Mouse (Mus musculus) gastrocnemius, adult 8-10 months (tissue): ENCODE data around the gene Pon1. TPM values are rescaled to one million over a fixed set of nuclear protein-coding genes. Genes with fewer than 3 reads are reported as not detected.

ENCODE experiments used
- DNase-seq, 2 experiments: peaks; one replicate each; pipeline ENCODE4 v3.0.0; 2022; ENCODE audit warnings: low spot score in 2 of 2
- total RNA-seq, 4 experiments: library from RNA; stranded (reverse); gene quantifications; 2 replicates each; pipeline ENCODE4 v1.2.4; 2022

Pon1 gene
- total RNA-seq, 4 experiments from 2014 or later = 0.38 to 0.51 TPM; not detected in 2

GRCm38 (mm10) chr6:5177967-5178891 lies 15.5 kb downstream of the Pon1 start:
- DNase-seq = no peak

- DNase-seq = no peak
Observed at GRCm38 (mm10) chr6:5174179-5174812, 19.4 kb downstream of the Pon1 start.

GRCm38 (mm10) chr6:5172571-5172970 lies 21.2 kb downstream of the Pon1 start:
- no peak for DNase-seq

GRCm38 (mm10) chr6:5171418-5171817 lies 22.3 kb downstream of the Pon1 start:
- DNase-seq = no peak

GRCm38 (mm10) chr6:5168158-5168557 lies 25.6 kb downstream of the Pon1 start:
- DNase-seq = no peak

- DNase-seq = no peak
Observed at GRCm38 (mm10) chr6:5167051-5167677, 26.6 kb downstream of the Pon1 start.

GRCm38 (mm10) chr6:5164855-5165254 lies 28.9 kb downstream of the Pon1 start:
- DNase-seq = no peak

GRCm38 (mm10) chr6:5163507-5164144 lies 30.1 kb downstream of the Pon1 start:
- DNase-seq = no peak

- no peak for DNase-seq
Observed at GRCm38 (mm10) chr6:5162052-5162451, 31.7 kb downstream of the Pon1 start.

- no peak for DNase-seq
Observed at GRCm38 (mm10) chr6:5159385-5159791, 34.4 kb downstream of the Pon1 start.

- DNase-seq = no peak
Observed at GRCm38 (mm10) chr6:5156541-5157425, 37.0 kb downstream of the Pon1 start.

- DNase-seq = no peak
Observed at GRCm38 (mm10) chr6:5155313-5155927, 38.3 kb downstream of the Pon1 start.

- no peak for DNase-seq
Observed at GRCm38 (mm10) chr6:5154786-5155185, 39.0 kb downstream of the Pon1 start.

- DNase-seq = no peak
Observed at GRCm38 (mm10) chr6:5152185-5152584, 41.6 kb downstream of the Pon1 start.

GRCm38 (mm10) chr6:5151171-5151570 lies 42.6 kb downstream of the Pon1 start:
- no peak for DNase-seq

GRCm38 (mm10) chr6:5149941-5150340 lies 43.8 kb downstream of the Pon1 start:
- no peak for DNase-seq

- no peak for DNase-seq
Observed at GRCm38 (mm10) chr6:5147488-5148142, 46.1 kb downstream of the Pon1 start.

GRCm38 (mm10) chr6:5139666-5140065 lies 54.1 kb downstream of the Pon1 start:
- no peak for DNase-seq

- DNase-seq = no peak
Observed at GRCm38 (mm10) chr6:5138875-5139631, 54.7 kb downstream of the Pon1 start.
